Mouse (Mus musculus) heart, postnatal 0 days (tissue): ENCODE results near the gene Csnk2b.

Experiments used
- CTCF ChIP-seq: IDR thresholded peaks from 2 replicates; pipeline ENCODE4 v1.5.1; 2016; ENCODE audit warnings: antibody characterized with exemption, control low read depth, low read depth
- EP300 ChIP-seq: IDR thresholded peaks from 2 replicates; pipeline ENCODE4 v1.6.1; 2016; ENCODE audit warnings: antibody characterized with exemption, low read depth

DNA sequence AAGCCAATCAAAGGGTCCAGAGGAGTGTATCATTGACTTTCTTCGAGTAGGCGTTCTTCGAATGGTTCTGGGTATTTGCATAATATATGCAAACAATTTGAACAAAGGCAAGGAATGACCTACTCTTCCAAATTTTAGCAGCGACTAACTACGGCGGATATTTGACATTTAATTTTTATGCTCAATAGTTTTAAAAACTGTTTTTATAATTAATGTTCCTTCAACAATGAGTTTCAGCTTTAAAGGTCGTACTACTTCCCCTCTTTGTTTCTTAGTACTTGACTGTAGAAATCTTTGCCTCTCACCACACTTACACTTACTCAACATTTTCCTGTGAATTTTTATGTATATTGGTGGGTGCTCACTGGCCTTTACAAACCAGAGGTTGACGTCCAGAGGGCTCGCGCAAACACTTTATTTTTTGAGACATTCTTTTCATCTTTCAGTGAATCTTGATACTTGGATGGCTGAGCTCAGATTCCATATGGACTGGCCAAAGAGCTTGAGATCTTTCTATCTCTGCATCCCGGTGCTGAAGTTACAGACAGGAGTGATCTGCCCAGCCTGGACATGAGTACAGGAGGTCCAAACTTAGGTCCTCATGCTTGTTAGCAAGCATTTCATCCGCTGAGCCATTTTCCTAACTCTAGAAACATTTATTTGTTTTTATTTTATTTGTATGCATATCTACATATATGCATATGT, 43.8 kb upstream of the Csnk2b start:
- TF ChIP-seq CTCF (no peak), EP300 (no peak; the same call in 1 of the 2 replicates)
